Mouse (Mus musculus) spleen, adult 2 months (tissue): ENCODE results near the gene R3hdml. TPM values are rescaled to one million over a fixed set of nuclear protein-coding genes. Genes with fewer than 3 reads are reported as not detected.
A peak's percentile ranks its signal among the peaks of the same experiment; 100 is the strongest.

ENCODE experiments used
- DNase-seq, 2 experiments: peaks; one replicate each; pipeline versions ENCODE4 v3.0.0 to v3.0.0-alpha.2; 2012 to 2021; ENCODE audit warnings: low spot score in 2 of 2, low read depth in 1 of 2
- H3K27ac ChIP-seq: fragments of 200-500 bp; 2 replicates; pipeline ENCODE4 v1.5.1; 2012; ENCODE audit warnings: low read length, inconsistent platforms; ENCODE audit not compliant: insufficient read depth
- H3K27me3 ChIP-seq: fragments of 200-500 bp; 2 replicates; pipeline ENCODE4 v1.6.1; 2012; ENCODE audit warnings: mild to moderate bottlenecking, moderate library complexity, low read length, inconsistent platforms; ENCODE audit not compliant: control insufficient read depth, insufficient read depth
- H3K36me3 ChIP-seq: fragments of 200-500 bp; 2 replicates; pipeline ENCODE4 v1.6.1; 2012; ENCODE audit warnings: mild to moderate bottlenecking, low read length, inconsistent platforms; ENCODE audit not compliant: control insufficient read depth, insufficient read depth
- H3K4me1 ChIP-seq: fragments of 200-500 bp; 2 replicates; pipeline ENCODE4 v1.6.1; 2011; ENCODE audit warnings: inconsistent platforms; ENCODE audit not compliant: control insufficient read depth, insufficient read depth, insufficient read length
- H3K4me3 ChIP-seq: fragments of 200-500 bp; 2 replicates; pipeline ENCODE4 v1.5.1; 2011; ENCODE audit warnings: mild to moderate bottlenecking, inconsistent platforms; ENCODE audit not compliant: insufficient read depth, insufficient read length; ENCODE audit errors: extremely low read depth
- CTCF ChIP-seq: fragments of 200-500 bp; IDR thresholded peaks from 2 replicates; pipeline ENCODE4 v1.5.1; 2011; ENCODE audit warnings: mild to moderate bottlenecking, inconsistent platforms; ENCODE audit not compliant: insufficient read depth, insufficient read length, insufficient replicate concordance; ENCODE audit errors: extremely low read depth
- POLR2A ChIP-seq: fragments of 200-500 bp; IDR thresholded peaks from 2 replicates; pipeline ENCODE4 v1.6.1; 2011; ENCODE audit warnings: low read depth, low read length, inconsistent platforms
- WGBS: fragments of 180-500 bp; shearing (Covaris S2); methylation state at CpG from one replicate; pipeline ENCODE4 v1.1.7; 2018; 5-methylcytosine and 5-hydroxymethylcytosine counted together
- polyA plus RNA-seq: library from polyadenylated mRNA; depleted of rRNA; stranded (reverse); fragments of >200 nt; gene quantifications from 2 replicates; pipeline ENCODE4 v1.2.3, GENCODE M21; 2012

The R3hdml gene
- polyA plus RNA-seq, 1 experiment = not detected

GRCm38 (mm10) chr2:163471710-163472465 lies 20.2 kb upstream of the R3hdml start:
- TF ChIP-seq POLR2A (no peak), CTCF (no peak)
- H3K27me3 ChIP-seq = no peaks in the 10 kb centered on the region
- peak overlapping the region; percentile 96 for H3K4me3 ChIP-seq
- peaks cover 9% of the 10 kb centered on the region for H3K4me1 ChIP-seq
- H3K36me3 ChIP-seq = peaks cover 4% of the 10 kb centered on the region
- no peak for DNase-seq
- peak overlapping the region; percentile 66 for H3K27ac ChIP-seq
- 5% methylated on average over 36 of the region's 36 CpGs for WGBS

- Histone ChIP-seq H3K27ac (peak within 1 kb of the TSS; percentile 66), H3K36me3 (peaks cover 4% of the 10 kb centered on the region), H3K4me1 (peaks cover 9% of the 10 kb centered on the region), H3K27me3 (no peaks in the 10 kb centered on the region), H3K4me3 (peak within 1 kb of the TSS; percentile 96)
- under 1% methylated on average over 30 of the region's 30 CpGs for WGBS
- DNase-seq = peak; percentile 94
- TF ChIP-seq CTCF = peak; percentile 99
- peak; percentile 10; the same call in 1 of the 2 replicates for TF ChIP-seq POLR2A
These were observed 19.7 kb upstream of the R3hdml start, which contains the start of gene Fitm2 for GRCm38 (mm10) chr2:163472466-163472851. Gene Fitm2, minus strand, starts transcription at chr2:163472629.

- Histone ChIP-seq H3K27me3 (peaks cover 9% of the 10 kb centered on the region), H3K27ac (no peak overlapping the region), H3K36me3 (no peaks in the 10 kb centered on the region), H3K4me3 (no peak overlapping the region), H3K4me1 (no peaks in the 10 kb centered on the region)
- TF ChIP-seq POLR2A = no peak
- no peak for TF ChIP-seq CTCF
- no peak for DNase-seq
- 57% methylated on average over 18 of the region's 18 CpGs for WGBS
These were observed 11.8 kb upstream of the R3hdml start for GRCm38 (mm10) chr2:163480191-163480825.

GRCm38 (mm10) chr2:163481539-163482029 lies 10.5 kb upstream of the R3hdml start:
- Histone ChIP-seq H3K27ac (no peak overlapping the region), H3K27me3 (peaks cover 9% of the 10 kb centered on the region), H3K36me3 (no peaks in the 10 kb centered on the region), H3K4me1 (no peaks in the 10 kb centered on the region), H3K4me3 (no peak overlapping the region)
- no peak for DNase-seq
- TF ChIP-seq CTCF (no peak), POLR2A (no peak)
- 7% methylated on average over 21 of the region's 21 CpGs for WGBS

GRCm38 (mm10) chr2:163487360-163487759 lies 4.8 kb upstream of the R3hdml start:
- no peaks in the 10 kb centered on the region for H3K4me1 ChIP-seq
- WGBS = 80% methylated on average over 3 of the region's 3 CpGs
- no peaks in the 10 kb centered on the region for H3K27me3 ChIP-seq
- H3K36me3 ChIP-seq = no peaks in the 10 kb centered on the region
- no peak overlapping the region for H3K27ac ChIP-seq
- H3K4me3 ChIP-seq = no peak overlapping the region
- TF ChIP-seq POLR2A = no peak
- TF ChIP-seq CTCF = no peak
- no peak for DNase-seq

- no peaks in the 10 kb centered on the region for H3K27me3 ChIP-seq
These were observed 2.3 kb upstream of the R3hdml start for GRCm38 (mm10) chr2:163489725-163490291.

GRCm38 (mm10) chr2:163490656-163491055 lies 1.5 kb upstream of the R3hdml start:
- H3K4me3 ChIP-seq = no peak overlapping the region
- no peaks in the 10 kb centered on the region for H3K27me3 ChIP-seq
- H3K27ac ChIP-seq = no peak overlapping the region
- H3K36me3 ChIP-seq = no peaks in the 10 kb centered on the region
- TF ChIP-seq CTCF (no peak), POLR2A (no peak)
- no peak for DNase-seq
- 89% methylated on average over 17 of the region's 17 CpGs for WGBS
- no peaks in the 10 kb centered on the region for H3K4me1 ChIP-seq

More at GRCm38 (mm10) chr2:163489725-163490291, 2.3 kb upstream of the R3hdml start:
- TF ChIP-seq POLR2A (no peak), CTCF (no peak)
- Histone ChIP-seq H3K36me3 (no peaks in the 10 kb centered on the region), H3K4me1 (no peaks in the 10 kb centered on the region), H3K4me3 (no peak overlapping the region), H3K27ac (no peak overlapping the region)
- WGBS = 56% methylated on average over 5 of the region's 5 CpGs
- DNase-seq = no peak
